Comparison of ENCODE assay signal across 8 mouse cellular contexts in genomic region chr9:24502571-24503004, GRCm38 (mm10). TPM values are rescaled to one million over a fixed set of nuclear protein-coding genes. Genes with fewer than 3 reads are reported as not detected.
A peak's percentile ranks its signal among the peaks of the same experiment; 100 is the strongest.
DNase-seq lines count a peak whose midpoint lies in the region; TF ChIP-seq lines count a peak whose summit lies in the region.

No protein-coding gene starts in this region.

- H3K4me3 ChIP-seq in embryonic fibroblast, embryonic 13.5 days (ENCODE audit: insufficient read depth, low read length) = peak overlapping the region; percentile 80
- H3K4me3 ChIP-seq in megakaryocyte, embryonic 14.5 days (replicated peaks) = peak overlapping the region; percentile 96

- peak; percentile 23 to 34 for DNase-seq in left cerebral cortex, adult 18-20 months (ENCODE audit: low spot score in 2 of 2)
- no peak for DNase-seq in left cerebral cortex, adult 11 months (ENCODE audit: low spot score)
- DNase-seq in adipocyte (ENCODE audit: low spot score) = peak; percentile 41
- peak; percentile 66 for DNase-seq in heart, postnatal 4 days
- DNase-seq in left cerebral cortex, postnatal 36 days (ENCODE audit: low spot score in 2 of 2) = peak; percentile 51 to 54
- DNase-seq in spleen, postnatal 10 days (ENCODE audit: low spot score in 2 of 2) = peak; percentile 59 to 63

- H3K27me3 ChIP-seq in megakaryocyte, embryonic 14.5 days (replicated peaks) = no peaks in the 10 kb centered on the region

- H3K4me1 ChIP-seq in embryonic fibroblast, embryonic 13.5 days (ENCODE audit: control insufficient read depth, insufficient read depth, low read length) = peaks cover 3% of the 10 kb centered on the region; the same call in 1 of the 2 replicates
- peaks cover 59% of the 10 kb centered on the region for H3K4me1 ChIP-seq in megakaryocyte, embryonic 14.5 days

- intact Hi-C loops in left cerebral cortex, postnatal 36 days (cut with DNase I) = loop anchor here (2.0 kb wide), 1 partner anchor 922 kb away; no protein-coding TSS in a partner anchor

- peaks cover 15% of the 10 kb centered on the region for H3K36me3 ChIP-seq in megakaryocyte, embryonic 14.5 days (replicated peaks; ENCODE audit: low read length)

- 0 out of 2 replicates have a peak, but pooled peaks cover 4% of the 10 kb centered on the region for H3K9me3 ChIP-seq in megakaryocyte, embryonic 14.5 days

- peak overlapping the region; percentile 48 for H3K27ac ChIP-seq in embryonic fibroblast, embryonic 13.5 days (ENCODE audit: insufficient read depth, low read length)

- no peak for TF ChIP-seq CTCF in embryonic fibroblast, embryonic 13.5 days (IDR thresholded peaks at IDR 0.05; ENCODE audit: borderline replicate concordance, insufficient read depth, low read length)

- no peak; the same call in 1 of the 2 replicates for TF ChIP-seq POLR2A in embryonic fibroblast, embryonic 13.5 days (IDR thresholded peaks at IDR 0.05; ENCODE audit: low read depth, low read length)

RNA-seq across cellular contexts. Expression of gene Dpy19l1, which starts 0.4 kb away (rescaled TPM):
- total RNA-seq in left cerebral cortex, adult 18-20 months (2021) = 10 to 100 TPM; 77.4 to 80.0 TPM
- polyA plus RNA-seq in embryonic fibroblast, embryonic 13.5 days (2011; ENCODE audit: insufficient read length, low read depth, missing spikeins) = 64.3 and 69.2 TPM in 2 replicates
- 10 to 100 TPM; 19.3 to 20.0 TPM for total RNA-seq in heart, postnatal 4 days (2021)
- total RNA-seq in left cerebral cortex, postnatal 36 days (2021) = 10 to 100 TPM; 75.6 to 89.4 TPM
- 2.3 TPM in 2 replicates for polyA plus RNA-seq in megakaryocyte, embryonic 14.5 days (2012; ENCODE audit: insufficient read depth, low replicate concordance)
